Mouse (Mus musculus): ENCODE measurements around the gene Olfr263.

DNA sequence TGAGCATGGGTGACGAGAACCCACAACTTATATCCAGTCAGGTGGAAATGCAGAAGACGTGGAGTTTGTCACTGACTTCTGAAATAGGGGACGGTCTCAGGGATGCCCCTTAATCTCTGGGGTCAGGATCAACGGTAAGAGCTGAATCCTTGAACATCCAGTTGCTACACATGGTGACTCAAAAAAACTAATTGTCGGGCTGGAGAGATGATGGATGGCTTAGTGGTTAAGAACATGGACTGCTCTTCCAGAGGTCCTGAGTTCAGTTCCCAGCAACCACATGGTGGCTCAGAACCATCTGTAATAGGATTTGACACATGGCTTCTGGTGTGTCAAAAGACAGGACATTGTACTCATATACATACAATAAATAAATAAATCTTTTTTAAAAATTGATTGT lies 26.4 kb downstream of the Olfr263 start:
- TF ChIP-seq GATA1 (IDR thresholded peaks at IDR 0.05; ENCODE audit: borderline replicate concordance, low read length) (no peak), CTCF (IDR thresholded peaks at IDR 0.05; ENCODE audit: low read depth, low read length) (no peak), POLR2AphosphoS5 (IDR thresholded peaks at IDR 0.05; ENCODE audit: insufficient replicate concordance, low read depth, low read length) (no peak), TAL1 (conservative IDR thresholded peaks at IDR 0.05; ENCODE audit: low read depth, low read length) (no peak), GATA2 (IDR thresholded peaks at IDR 0.05; ENCODE audit: borderline replicate concordance, low read depth, low read length) (no peak)
